Mouse (Mus musculus) heart, postnatal 25 days (tissue): ENCODE measurements at regions not wholly inside any gene's neighbourhood (a gene's known extent, or its start where the extent isn't known, plus 50 kb on each side); places are given as distances from the start of the nearest gene placed in this dataset.
A peak's percentile ranks its signal among the peaks of the same experiment; 100 is the strongest.
"Not testable (repeated sequence)": the region's sequence is repeated elsewhere in the genome, so short reads cannot be mapped to it uniquely, and the experiment has no call there.

Experiments
- DNase-seq: peaks from one replicate; pipeline ENCODE4 v3.0.0; 2022; ENCODE audit warnings: low spot score
- intact Hi-C: fragments of 180-260 bp; cut with DNase I; formaldehyde crosslinking; loops from one replicate; pipeline ENCODE4 v1.15.1; 2025

DNA sequence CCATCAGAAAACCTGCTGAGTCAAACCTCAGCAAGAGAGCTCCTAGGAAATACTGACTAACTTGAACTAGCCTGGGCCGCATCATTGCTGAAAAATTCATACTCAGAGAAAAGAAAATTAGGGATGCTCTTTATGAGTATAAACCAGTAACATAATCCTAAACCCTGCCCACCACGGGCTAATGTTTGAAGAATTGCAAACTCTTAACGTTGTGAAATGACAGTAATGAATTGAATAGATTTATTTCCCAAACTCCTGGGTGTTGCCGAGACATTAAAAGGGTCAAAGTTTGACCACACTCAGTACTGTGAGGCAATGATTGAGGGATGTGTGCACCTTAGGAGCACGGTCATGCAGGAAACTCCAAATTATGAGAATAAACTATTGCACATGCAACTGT, 125.3 kb downstream of the Gipc2 start:
- DNase-seq: no peak
- intact Hi-C loops: no loop called here

- intact Hi-C loops, DNase-seq: not testable (repeated sequence)
Measured at GRCm38 (mm10) chr3:152036819-152037218, 129.2 kb downstream of the Gipc2 start.

DNA sequence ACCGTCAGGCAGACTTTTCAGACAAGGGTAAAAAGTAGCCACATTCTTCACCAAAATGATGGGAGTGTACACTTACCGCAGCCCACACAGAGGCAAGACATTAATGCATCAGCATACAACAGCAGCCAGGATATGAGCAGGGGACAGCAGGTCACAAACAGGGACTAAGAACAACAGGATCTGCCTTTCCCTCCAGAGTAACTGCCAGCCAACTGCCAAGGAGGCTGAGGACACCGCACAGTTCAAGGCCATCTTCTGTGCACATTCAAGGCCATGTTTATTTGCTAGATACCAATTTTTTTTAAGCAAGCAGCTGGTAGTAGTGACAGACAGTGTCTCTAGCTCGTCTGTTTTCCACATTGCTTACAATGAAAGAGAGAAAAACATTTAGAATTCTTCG, 130.6 kb downstream of the Gipc2 start:
- intact Hi-C loops: no loop called here
- DNase-seq: no peak

DNA sequence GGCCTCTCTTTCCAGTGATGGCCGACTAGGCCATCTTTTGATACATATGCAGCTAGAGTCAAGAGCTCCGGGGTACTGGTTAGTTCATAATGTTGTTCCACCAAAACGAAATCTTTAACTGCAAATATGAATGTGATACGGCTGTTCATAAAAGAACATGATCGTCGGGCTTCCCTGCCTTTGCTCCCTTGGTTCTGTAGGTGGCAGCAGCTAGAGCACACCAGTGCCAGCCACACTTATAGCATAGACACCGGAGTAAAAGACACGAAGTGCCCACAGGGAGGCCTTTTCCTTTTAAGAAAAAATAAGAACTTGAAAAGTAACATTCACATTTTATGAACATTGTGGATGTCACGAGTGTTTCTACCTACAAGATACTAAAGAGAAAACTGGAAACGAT, 131.3 kb downstream of the Gipc2 start:
- no peak for DNase-seq
- intact Hi-C loops: no loop called here

- intact Hi-C loops: no loop called here
- DNase-seq: no peak
Measured at GRCm38 (mm10) chr3:152034221-152034620, 131.8 kb downstream of the Gipc2 start.

DNA sequence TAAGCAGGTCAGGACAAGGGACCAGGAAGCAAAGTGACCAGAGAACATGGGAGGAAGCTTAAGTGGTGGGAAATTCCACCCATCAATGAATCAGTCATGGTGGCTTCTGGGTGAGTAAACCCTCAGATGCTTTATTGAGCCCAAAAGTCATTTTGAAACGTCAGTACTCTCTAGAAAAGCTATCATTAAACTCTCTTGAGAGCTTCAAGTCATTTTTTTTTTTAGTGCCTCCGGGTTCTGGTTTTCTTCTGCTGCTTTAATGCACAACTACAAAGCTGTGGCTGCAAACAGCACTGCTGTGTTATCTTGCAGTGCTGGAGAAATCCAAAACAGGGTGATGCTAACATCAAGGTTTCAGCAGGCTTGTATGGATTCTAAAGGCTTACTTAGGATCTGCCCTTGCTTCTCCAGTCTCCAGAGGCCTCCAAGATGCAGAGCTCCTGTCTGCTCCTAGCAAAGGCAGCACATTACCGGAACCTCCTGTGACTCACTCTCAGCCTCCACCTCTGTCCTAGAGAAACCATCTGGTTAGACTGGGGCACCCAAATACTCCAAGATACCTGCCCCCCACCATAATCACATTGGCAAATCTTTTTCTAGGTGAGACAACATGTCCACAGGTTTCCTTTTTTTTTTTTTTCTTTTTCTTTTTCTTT, 133.2 kb downstream of the Gipc2 start:
- intact Hi-C loops: no loop called here
- DNase-seq: no peak

DNA sequence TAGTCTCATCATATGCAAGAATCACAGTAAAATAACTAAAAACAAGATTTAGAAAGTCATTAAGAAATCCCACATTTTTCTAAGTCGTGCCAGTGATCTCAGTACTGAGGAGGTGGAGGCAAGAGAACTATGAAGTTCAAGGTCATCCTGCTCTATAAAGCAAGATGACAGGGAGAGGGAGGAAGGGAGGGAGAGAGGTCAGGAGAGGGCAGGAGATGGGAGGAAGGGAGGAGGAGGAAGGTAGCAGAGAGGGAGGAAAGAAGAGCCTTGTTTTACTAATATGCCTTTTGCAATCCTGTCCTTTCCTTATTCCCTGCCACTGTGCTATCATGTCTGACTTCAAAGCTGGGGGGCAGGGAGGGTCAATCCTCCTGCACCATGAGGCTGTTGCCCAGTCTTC, 137.3 kb downstream of the Gipc2 start:
- intact Hi-C loops: no loop called here
- no peak for DNase-seq

DNA sequence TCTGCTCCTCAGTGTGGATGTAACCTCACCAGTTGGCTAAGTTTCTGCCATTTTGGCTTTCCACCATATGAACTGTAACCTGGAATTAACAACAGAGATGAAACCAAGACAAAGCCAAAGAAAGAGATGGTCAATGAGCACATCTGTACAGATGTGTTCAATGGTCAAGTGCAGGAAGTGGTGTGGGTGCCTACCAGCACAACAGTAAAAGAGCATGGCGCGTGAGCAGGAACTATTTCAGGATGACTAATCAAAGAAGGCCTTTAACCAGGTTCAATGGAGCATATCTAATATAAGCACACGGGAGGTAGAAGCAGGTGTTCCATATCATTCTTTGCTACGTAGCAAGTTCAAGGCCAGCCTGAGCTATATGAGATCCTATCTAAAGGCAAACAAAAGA, 140.0 kb downstream of the Gipc2 start:
- intact Hi-C loops: no loop called here

GRCm38 (mm10) chr3:152025122-152025521, 140.9 kb downstream of the Gipc2 start:
- DNase-seq: no peak
- intact Hi-C loops: no loop called here

More for the DNA sequence above, 140.0 kb downstream of the Gipc2 start:
- no peak for DNase-seq

GRCm38 (mm10) chr3:152006747-152007146, 159.3 kb downstream of the Gipc2 start:
- intact Hi-C loops: no loop called here
- no peak for DNase-seq

DNA sequence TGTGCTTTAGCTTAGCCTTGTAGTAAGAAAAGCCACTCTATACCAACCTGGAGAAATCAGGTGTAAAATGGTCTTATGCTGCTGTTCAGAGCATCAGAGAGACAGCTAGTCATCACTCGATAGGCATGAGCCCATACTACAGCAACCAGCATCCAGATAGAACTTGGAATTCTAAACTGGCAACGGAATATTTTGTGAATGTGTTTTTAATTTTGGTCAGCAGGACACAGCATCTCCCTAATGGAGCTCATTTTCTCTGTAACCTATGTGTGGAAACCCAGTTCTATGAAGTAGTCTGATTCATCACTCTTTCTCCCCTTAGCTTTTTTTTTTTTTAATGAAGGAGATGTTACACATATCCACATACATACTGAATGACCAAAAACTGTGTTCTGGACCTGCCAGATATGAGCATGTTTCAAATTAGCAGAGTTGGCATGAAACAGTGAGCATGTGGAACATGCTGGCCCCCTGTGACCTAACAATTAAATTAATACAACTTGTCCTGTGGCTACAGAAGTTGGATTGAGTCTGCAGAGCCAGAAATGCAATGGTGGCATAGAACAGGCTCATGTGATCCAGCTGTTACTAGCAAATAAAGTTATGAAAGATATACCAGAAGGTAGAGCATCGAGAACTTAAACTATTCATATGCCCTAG, 160.5 kb downstream of the Gipc2 start:
- DNase-seq: no peak
- intact Hi-C loops: no loop called here

- DNase-seq: peak; percentile 1
- intact Hi-C loops: no loop called here
Measured at GRCm38 (mm10) chr3:152004411-152004955, 161.5 kb downstream of the Gipc2 start.

- intact Hi-C loops: no loop called here
- no peak for DNase-seq
Measured at GRCm38 (mm10) chr3:151997534-151998107, 160.2 kb upstream of the Ptgfr start.

DNA sequence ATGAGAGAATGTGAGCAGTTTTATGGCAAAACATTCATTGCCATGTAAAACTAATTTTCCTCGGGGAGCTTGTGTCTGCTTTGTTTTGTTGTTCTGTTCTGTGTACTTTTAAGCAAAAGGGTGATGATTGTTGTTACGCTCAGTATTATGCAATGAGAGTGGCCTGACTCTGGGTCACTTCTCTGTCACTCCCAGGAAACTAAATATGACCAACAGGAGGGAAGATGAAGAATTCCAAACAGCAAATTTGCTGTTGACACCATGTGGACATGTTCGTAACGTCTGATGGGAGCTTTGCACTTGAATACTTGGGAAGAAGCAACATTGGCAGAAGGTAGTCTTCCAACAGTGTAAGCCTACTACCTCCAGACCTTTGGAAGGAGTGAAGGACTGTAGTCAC, 159.7 kb upstream of the Ptgfr start:
- intact Hi-C loops: no loop called here
- no peak for DNase-seq

- intact Hi-C loops: no loop called here
Measured at GRCm38 (mm10) chr3:151988221-151988620, 150.8 kb upstream of the Ptgfr start.

GRCm38 (mm10) chr3:151978136-151978535, 140.7 kb upstream of the Ptgfr start:
- intact Hi-C loops: no loop called here
- peak; percentile 25 for DNase-seq

More at GRCm38 (mm10) chr3:151988221-151988620, 150.8 kb upstream of the Ptgfr start:
- DNase-seq: no peak

DNA sequence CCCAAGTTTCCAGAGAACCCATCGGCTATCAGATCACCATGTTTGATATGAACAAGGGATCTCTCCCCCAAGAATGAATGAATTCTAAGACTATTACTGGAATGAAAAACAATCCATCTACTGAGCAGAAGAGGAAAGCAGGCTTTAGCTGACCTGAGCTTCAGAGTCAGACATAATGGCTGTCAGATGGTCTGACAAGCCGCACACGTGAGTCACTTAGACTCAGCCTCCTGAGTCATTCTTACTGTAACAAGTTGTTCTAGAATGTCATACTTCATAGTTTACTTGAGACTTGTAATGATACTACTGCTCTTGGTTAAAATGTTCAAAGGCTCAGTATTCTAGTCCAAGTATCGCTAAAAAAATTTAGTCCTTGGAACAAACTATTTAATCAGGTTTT, 140.2 kb upstream of the Ptgfr start:
- no peak for DNase-seq

DNA sequence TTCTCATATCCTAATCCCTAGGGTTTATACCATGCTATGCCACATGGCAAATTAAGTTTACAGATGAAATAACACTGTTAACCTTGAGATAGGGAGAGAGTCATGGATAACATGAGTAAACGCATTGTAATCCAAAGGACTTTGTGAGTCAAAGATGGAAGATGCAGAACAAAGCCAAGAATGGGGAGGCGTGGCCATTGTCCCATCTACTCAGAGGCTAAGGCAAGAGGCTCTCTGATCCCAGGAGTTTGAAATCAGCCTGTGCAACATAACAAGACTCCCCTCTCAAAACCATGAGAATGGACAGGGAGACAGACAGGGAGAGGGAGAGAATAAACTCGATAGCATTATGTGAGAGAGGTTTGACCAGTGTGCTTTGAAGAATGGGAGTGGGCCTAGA, 112.4 kb upstream of the Ptgfr start:
- intact Hi-C loops: no loop called here

More for the DNA sequence above, 140.2 kb upstream of the Ptgfr start:
- intact Hi-C loops: no loop called here

GRCm38 (mm10) chr3:151948015-151948645, 110.7 kb upstream of the Ptgfr start:
- DNase-seq: no peak
- intact Hi-C loops: no loop called here

More for the DNA sequence above, 112.4 kb upstream of the Ptgfr start:
- no peak for DNase-seq

DNA sequence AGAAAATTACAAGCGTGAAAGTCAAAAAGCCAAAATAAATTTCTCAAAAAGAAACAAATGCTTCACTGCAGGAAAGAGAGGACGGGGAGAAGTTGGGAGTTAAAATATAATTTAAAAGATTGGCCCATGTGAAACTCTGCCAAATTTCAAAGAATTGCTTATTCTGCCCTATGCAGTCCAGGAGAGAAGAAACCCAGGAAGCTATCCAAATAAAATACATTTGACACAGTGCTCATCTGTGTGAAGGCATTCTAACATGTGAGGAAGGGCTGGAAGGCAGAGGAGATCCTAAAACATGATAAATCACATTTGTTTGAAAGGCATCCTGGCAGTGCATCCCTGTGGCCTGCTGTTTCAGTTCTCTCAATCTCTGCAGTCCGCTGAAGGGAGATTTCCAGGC, 108.5 kb upstream of the Ptgfr start:
- intact Hi-C loops: no loop called here
- no peak for DNase-seq

GRCm38 (mm10) chr3:151943542-151943941, 106.1 kb upstream of the Ptgfr start:
- intact Hi-C loops: no loop called here
- no peak for DNase-seq
